Mouse (Mus musculus): ENCODE results near the gene Zbtb6. TPM values are rescaled to one million over a fixed set of nuclear protein-coding genes. Genes with fewer than 3 reads are reported as not detected.

Gene Zbtb6
- total RNA-seq, 2 experiments from 2014 or later, result 3.3 to 8.5 TPM

GRCm38 (mm10) chr2:37380189-37380588 is 62.8 kb downstream of the Zbtb6 start:
- peak; percentile 91 for ATAC-seq (replicated peaks; ENCODE audit: low FRiP score, poor library complexity, severe bottlenecking)

GRCm38 (mm10) chr2:37376018-37376417 is 67.0 kb downstream of the Zbtb6 start:
- ATAC-seq (replicated peaks; ENCODE audit: low FRiP score, poor library complexity, severe bottlenecking), result no peak

Other genes with a start within 250 kb of the Zbtb6 start
- gene Olfr366, start 231.6 kb downstream of the Zbtb6 start, total RNA-seq (2015; ENCODE audit: low replicate concordance), result not detected in 2 replicates
- not detected in 2 replicates for gene Olfr366, start 231.6 kb downstream of the Zbtb6 start, total RNA-seq (2017; ENCODE audit: low replicate concordance)
- gene Olfr368, start 116.7 kb downstream of the Zbtb6 start, total RNA-seq (2015; ENCODE audit: low replicate concordance), result not detected in 2 replicates
- gene Olfr368, start 116.7 kb downstream of the Zbtb6 start, total RNA-seq (2017; ENCODE audit: low replicate concordance), result not detected in 2 replicates
- 9.0 and 19.4 TPM in 2 replicates for gene Pdcl, start 83.8 kb downstream of the Zbtb6 start, total RNA-seq (2015; ENCODE audit: low replicate concordance)
- 19.6 and 24.3 TPM in 2 replicates for gene Pdcl, start 83.8 kb downstream of the Zbtb6 start, total RNA-seq (2017; ENCODE audit: low replicate concordance)
- gene Rc3h2, start 20.3 kb downstream of the Zbtb6 start, total RNA-seq (2015; ENCODE audit: low replicate concordance), result 40.1 and 52.1 TPM in 2 replicates
- 52.0 and 64.7 TPM in 2 replicates for gene Rc3h2, start 20.3 kb downstream of the Zbtb6 start, total RNA-seq (2017; ENCODE audit: low replicate concordance)
- 1.2 and 3.1 TPM in 2 replicates for gene Zbtb26, start within 50 bp of the Zbtb6 start, total RNA-seq (2015; ENCODE audit: low replicate concordance)
- gene Zbtb26, start within 50 bp of the Zbtb6 start, total RNA-seq (2017; ENCODE audit: low replicate concordance), result 3.5 and 5.9 TPM in 2 replicates
- gene Rabgap1, start 108 bp upstream of the Zbtb6 start, total RNA-seq (2015; ENCODE audit: low replicate concordance), result 8.3 and 19.9 TPM in 2 replicates
- gene Rabgap1, start 108 bp upstream of the Zbtb6 start, total RNA-seq (2017; ENCODE audit: low replicate concordance), result 6.2 and 12.5 TPM in 2 replicates
- 0.58 TPM in 1 of 2 replicates, not detected in the other for gene Gpr21, start 73.2 kb upstream of the Zbtb6 start, total RNA-seq (2015; ENCODE audit: low replicate concordance)
- gene Gpr21, start 73.2 kb upstream of the Zbtb6 start, total RNA-seq (2017; ENCODE audit: low replicate concordance), result 0.17 TPM in 1 of 2 replicates, not detected in the other